Mouse (Mus musculus) left cerebral cortex, adult 2 months (tissue): ENCODE results near the gene Rbfox1. TPM values are rescaled to one million over a fixed set of nuclear protein-coding genes. Genes with fewer than 3 reads are reported as not detected.

ENCODE experiments used
- DNase-seq, 2 experiments: peaks; one replicate each; pipeline ENCODE4 v3.0.0; 2021 to 2022; ENCODE audit warnings: low spot score in 2 of 2, mixed read lengths in 1 of 2; ENCODE audit errors: extremely low spot score in 1 of 2
- H3K27ac ChIP-seq: fragments of 200-600 bp; 2 replicates; pipeline ENCODE4 v1.8.1; 2022
- H3K4me3 ChIP-seq: fragments of 200-600 bp; 2 replicates; pipeline ENCODE4 v1.8.1; 2022
- CTCF ChIP-seq: fragments of 200-600 bp; IDR thresholded peaks from 2 replicates; pipeline ENCODE4 v1.8.1; 2022; ENCODE audit warnings: antibody characterized with exemption, mild to moderate bottlenecking, moderate library complexity
- intact Hi-C: fragments of 180-260 bp; cut with DNase I; formaldehyde crosslinking; loops from one replicate; pipeline ENCODE4 v1.15.1; 2025
- total RNA-seq, 2 experiments: library from RNA; stranded (reverse); gene quantifications; 2 replicates each; pipeline ENCODE4 v1.2.3; 2021

Rbfox1 gene
- total RNA-seq, 2 experiments from 2014 or later, result 330 to 336 TPM

DNA sequence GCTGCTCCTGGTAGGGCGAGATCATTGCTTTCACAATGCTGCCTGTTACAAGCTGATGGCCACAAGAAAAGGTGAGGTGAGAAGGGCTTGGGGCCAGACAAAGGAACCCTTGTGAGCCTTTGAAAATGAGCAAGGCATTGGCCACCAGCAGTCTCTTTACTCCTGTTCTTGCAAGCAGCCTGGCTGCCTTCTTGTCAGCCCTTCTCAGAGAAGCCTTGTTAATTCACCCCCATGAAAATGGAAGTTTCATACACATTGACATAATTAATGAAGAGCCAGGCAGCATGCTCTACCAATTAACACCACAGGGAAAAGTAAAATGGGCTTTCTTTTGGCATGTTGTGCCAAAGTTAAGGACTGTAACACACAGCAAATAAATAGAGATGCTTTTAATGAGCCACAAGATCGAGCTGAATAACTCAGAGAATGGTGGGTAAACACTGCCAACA is 1076.8 kb downstream of the Rbfox1 start:
- Histone ChIP-seq H3K27ac (no peak overlapping the region), H3K4me3 (no peak overlapping the region)
- no peak for TF ChIP-seq CTCF
- intact Hi-C loops, result loop anchor here (5.0 kb wide), 1 partner anchor 75 kb away; no protein-coding TSS in a partner anchor
- no peak for DNase-seq

DNA sequence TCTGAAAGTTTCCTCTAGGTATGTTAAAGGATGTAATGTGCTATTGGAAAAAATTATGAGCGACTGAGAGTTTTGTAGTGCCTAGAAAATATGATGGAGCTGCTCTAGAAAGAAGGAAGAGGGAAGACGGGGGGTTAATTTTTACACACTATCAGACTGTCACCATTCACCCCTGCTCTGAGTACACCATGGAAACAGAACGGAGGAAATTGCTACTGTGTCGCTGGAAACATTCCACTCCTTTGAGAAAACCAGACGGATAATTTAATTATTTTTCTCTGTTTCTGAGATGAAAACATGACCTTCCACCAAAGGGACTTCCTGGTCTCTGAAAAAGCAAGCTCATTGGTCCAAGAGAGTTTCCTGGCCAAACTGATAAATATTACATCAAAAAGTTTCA is 1077.4 kb downstream of the Rbfox1 start:
- H3K27ac ChIP-seq, result no peak overlapping the region
- TF ChIP-seq CTCF, result no peak
- intact Hi-C loops, result loop anchor here (5.0 kb wide), 1 partner anchor 75 kb away; no protein-coding TSS in a partner anchor
- no peak overlapping the region for H3K4me3 ChIP-seq
- no peak for DNase-seq

DNA sequence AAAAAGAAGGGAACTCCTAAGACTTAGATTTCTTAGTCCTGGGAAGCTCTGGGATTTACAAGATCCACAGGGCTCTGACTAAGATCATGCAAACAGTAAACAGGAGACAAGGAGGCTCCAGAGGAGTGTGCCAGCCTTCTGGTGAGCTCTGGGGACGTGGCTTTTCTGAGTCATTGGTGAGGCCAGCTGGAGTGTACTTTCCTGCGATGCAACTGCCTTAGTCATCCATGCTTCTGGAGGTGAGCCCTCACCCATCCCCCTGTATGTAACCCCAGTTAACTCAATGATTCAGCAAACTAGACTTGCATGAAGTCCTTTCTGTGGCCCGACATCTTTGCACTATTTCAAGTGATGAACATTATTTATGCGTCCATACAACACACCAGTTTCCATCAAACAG is 1078.4 kb downstream of the Rbfox1 start:
- peak; percentile 34 to 52 for DNase-seq
- TF ChIP-seq CTCF, result no peak
- Histone ChIP-seq H3K27ac (0 out of 2 replicates have a peak overlapping the region, but pooled peaks have one; percentile 18), H3K4me3 (no peak overlapping the region)
- intact Hi-C loops, result loop anchor here (5.0 kb wide), 1 partner anchor 76 kb away; no protein-coding TSS in a partner anchor

DNA sequence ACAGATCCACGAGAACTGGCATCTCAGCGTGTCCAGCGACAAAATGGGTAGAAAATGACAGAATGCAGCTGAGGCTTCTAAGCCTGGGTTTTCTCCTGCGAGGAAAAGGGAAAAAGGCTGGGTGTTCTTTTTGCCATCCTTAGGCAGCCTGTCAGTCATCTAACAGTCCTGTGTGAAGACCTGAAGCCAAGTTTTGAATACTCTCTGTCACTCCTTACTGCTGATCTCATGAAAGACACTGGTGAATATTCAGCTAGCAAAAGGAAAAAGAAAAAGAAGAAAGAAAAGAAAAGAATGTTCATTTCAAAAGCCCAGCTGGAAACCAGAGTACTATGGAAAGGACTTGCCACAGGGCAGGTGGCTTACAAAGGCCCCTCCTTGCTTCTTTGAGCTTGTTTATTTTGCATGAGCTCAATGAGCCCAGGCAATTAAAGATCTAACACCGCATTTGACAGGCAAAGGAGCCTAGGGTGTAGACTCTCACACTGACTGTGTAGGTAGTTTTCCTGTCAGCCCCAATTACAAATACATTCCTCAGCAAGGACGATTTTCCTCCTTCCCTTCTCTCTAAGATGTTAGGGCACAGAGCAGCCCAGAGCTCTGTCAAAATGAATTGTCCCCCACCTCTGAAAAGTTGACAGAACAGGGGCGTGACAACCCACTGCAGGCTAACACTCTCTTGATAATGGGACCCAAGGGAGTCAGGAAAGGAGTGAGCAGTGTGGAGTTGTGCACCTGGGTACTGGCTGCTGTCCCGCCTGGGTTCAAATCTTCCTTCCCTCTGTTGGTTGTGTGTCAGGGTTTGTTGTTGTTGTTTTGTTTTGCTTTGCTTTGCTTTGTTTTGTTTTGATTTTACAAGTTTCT is 1079.8 kb downstream of the Rbfox1 start:
- TF ChIP-seq CTCF, result no peak
- no peak overlapping the region for H3K27ac ChIP-seq
- no peak overlapping the region for H3K4me3 ChIP-seq
- no peak for DNase-seq
- intact Hi-C loops, result loop anchor here (5.0 kb wide), 1 partner anchor 78 kb away; no protein-coding TSS in a partner anchor

DNA sequence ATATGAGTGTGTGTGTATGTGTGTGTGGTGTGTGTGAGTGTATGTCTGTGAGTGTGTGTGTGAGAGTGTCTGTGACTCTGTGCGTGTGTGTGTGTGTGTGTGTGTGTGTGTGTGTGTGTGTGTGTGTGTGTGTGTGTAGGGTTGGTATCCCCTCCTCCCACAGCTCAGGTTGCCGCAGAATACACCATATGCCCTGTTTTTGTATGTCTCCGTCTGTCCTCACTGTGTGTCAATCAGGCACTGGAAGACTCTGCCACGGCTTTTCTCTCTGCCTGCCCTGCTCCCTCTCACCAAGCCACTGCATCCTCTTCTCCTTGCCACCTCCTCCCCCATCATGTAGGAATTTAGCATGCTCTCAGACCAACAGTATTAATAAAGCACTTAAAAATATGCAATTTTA is 1084.8 kb downstream of the Rbfox1 start:
- Histone ChIP-seq H3K27ac (no peak overlapping the region), H3K4me3 (no peak overlapping the region)
- no peak for TF ChIP-seq CTCF
- intact Hi-C loops, result no loop called here
- no peak for DNase-seq

DNA sequence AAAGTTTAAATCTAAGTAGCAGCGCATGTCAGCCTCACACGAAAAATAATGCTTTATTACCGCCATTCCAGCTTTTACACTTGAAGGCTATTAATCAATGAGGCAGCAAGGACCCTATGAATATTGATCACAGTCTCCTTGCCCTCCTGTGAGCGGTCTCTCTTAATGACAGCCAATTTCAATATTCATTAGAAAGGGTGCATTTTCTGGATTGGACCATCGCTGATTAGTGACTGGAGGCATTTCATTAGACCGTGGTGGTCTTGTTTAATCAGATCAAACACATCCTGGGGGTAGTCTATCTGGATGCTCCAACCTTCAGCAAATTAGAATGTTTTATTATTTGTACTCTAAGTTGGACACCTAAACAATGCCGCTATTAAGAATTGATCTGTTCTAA is 1091.2 kb downstream of the Rbfox1 start:
- no peak overlapping the region for H3K4me3 ChIP-seq
- intact Hi-C loops, result no loop called here
- no peak for TF ChIP-seq CTCF
- no peak overlapping the region for H3K27ac ChIP-seq
- no peak for DNase-seq

DNA sequence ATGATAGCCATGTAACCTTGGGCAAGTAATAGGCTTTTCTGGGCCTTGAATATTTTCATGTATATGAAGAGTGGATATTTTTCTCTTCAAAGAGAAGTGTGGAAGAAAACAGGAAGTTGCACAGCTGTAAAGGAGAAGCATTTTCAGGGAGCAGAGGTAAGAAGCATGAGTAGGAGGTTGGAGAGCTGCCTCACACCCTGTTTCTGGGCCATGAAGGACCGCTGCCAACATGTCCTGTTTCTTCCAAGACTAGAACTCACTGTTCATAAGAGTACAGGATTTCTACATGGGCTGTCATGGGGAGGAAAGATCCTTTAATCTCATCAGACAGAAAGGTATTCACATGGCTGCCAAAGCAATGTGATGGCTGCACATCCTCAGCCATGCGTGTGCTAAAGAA is 1098.8 kb downstream of the Rbfox1 start:
- H3K27ac ChIP-seq, result no peak overlapping the region
- H3K4me3 ChIP-seq, result no peak overlapping the region
- no peak for DNase-seq
- intact Hi-C loops, result no loop called here
- TF ChIP-seq CTCF, result no peak

DNA sequence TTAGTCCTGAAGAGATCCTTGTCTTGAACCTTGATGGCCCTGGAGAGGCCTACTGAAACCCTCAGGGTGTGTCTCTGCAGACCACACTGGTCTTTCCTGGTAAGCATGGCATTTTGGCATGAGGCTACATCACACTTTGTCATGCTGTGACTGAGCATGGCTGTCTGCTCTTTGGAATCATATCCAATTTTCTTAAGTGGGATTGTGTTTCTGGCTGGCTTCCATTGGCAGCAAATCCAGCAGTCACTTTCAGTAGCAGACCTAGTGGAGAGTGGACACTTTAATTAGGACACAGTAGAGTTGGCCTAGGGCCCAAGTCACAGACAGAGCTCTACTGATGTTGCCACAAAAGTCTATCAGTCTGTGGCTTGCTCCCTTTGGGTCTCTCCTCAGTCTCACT is 1100.9 kb downstream of the Rbfox1 start:
- intact Hi-C loops, result loop anchor here (5.0 kb wide), 1 partner anchor 39 kb away; no protein-coding TSS in a partner anchor
- no peak for DNase-seq
- no peak for TF ChIP-seq CTCF
- no peak overlapping the region for H3K4me3 ChIP-seq
- no peak overlapping the region for H3K27ac ChIP-seq

DNA sequence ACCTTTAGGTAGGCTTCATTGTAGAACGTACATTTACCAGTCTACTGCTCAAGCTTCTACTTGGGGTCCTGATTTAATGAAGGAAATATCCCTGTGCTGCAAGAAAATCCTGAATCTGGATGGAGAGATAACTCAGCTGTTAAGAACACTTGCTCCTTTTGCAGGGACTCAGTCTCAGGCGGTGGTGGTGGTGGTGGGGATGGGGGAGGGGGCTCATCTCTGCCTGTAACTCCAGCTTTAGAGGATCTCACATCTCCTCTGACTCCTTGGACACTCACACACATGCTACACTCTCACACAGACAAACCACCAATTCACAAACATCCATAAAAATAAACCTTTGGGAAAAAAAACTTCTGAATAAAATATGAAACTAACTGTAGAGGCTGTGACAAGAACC is 1101.3 kb downstream of the Rbfox1 start:
- no peak for TF ChIP-seq CTCF
- intact Hi-C loops, result loop anchor here (5.0 kb wide), 1 partner anchor 39 kb away; no protein-coding TSS in a partner anchor
- Histone ChIP-seq H3K4me3 (no peak overlapping the region), H3K27ac (no peak overlapping the region)
- no peak for DNase-seq

DNA sequence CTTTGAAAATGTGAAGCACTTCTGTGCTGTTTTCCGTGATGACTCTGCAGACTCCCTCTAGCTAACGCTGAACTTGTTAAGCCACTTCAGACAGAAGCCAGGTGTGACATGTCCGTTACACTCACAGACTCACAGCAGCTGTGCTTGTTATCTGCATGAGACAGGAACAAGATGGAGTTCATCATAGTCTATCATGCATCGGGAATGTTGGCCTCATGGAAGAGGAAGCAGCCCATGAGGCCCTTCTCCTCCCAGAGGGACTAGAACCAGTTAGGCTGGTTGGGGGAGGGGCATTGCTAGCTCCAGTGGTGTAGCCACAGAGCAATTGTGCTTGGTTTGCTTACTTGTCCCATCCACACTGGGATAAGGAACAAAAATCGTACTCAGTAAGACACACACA is 1107.1 kb downstream of the Rbfox1 start:
- DNase-seq, result no peak
- Histone ChIP-seq H3K4me3 (no peak overlapping the region), H3K27ac (no peak overlapping the region)
- TF ChIP-seq CTCF, result no peak
- intact Hi-C loops, result no loop called here

DNA sequence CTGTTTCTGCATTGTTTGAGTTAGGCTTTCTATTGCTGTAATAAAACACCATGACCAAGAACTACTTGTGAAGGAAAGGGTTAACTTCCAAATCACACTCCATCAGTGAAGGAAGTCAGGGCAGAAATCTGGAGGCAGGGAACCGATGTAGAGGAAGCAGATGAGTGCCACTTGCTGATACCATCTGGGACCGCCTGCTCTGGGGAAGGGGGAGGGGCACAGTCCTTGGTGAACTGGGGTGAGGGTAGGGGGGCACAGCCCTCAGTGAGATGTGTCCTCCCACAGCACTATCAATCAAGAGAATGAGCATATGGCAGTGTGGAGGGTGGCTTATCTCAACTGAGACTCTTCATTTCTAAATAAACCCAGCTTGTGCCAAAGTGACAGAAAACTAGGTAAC is 1108.0 kb downstream of the Rbfox1 start:
- intact Hi-C loops, result no loop called here
- H3K27ac ChIP-seq, result no peak overlapping the region
- H3K4me3 ChIP-seq, result no peak overlapping the region
- no peak for TF ChIP-seq CTCF
- DNase-seq, result no peak

DNA sequence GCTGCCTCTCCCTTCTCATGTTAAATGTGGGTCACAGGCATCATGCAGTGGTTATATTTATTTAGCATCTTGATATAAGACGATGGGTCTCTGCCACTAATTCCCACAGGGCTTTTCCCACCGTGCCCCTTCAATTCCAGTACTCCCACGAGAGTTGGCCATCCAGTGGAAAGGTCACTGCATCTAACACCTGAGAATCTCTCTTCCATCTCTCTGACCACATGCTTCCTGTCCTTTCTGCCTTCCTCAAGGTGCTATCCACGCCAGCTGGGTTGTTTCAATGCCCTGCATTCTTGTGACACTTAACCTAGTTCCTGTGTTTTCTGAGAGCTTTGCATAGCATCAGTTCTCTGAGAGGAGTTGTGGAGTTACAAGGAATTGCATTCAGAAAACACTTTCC is 1112.0 kb downstream of the Rbfox1 start:
- H3K4me3 ChIP-seq, result no peak overlapping the region
- DNase-seq, result no peak
- no peak for TF ChIP-seq CTCF
- no peak overlapping the region for H3K27ac ChIP-seq
- intact Hi-C loops, result no loop called here
